9 mouse cellular contexts compared by ENCODE assay signal in the genomic region with DNA sequence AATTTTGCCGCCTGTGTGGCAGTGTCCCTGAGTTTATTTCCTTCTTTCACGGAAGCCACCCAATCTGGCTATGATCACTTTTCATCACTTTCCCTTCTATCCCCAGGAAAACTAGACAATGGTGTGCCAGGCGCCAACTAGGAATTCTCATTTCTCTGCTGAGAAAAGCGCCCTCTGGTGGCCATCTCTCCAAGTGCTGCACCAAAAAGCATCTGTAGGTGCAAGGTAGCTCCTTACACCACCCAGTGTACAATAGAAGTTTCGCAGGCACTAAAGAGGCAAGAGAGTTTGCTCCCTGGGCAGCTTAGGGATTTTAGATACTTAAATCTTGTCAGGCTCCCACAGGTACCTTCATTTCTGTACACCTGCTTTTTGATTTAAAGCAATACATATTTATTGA. TPM values are rescaled to one million over a fixed set of nuclear protein-coding genes. Genes with fewer than 3 reads are reported as not detected.
DNase-seq lines count a peak whose midpoint lies in the region; ATAC-seq and TF ChIP-seq lines count a peak whose summit lies in the region.
"Had no signal": no experiment of that assay in that cellular context is flagged by ENCODE, and none has a peak within 500 bp of the region (broad histone marks: within the 10 kb centered on the region; RNA-seq: fewer than 3 reads in every experiment).

No protein-coding gene starts in this region.

- peak; percentile 62 for TF ChIP-seq RAD21 in CH12.LX (IDR thresholded peaks at IDR 0.05; ENCODE audit: low read depth, low read length)

- no peaks in the 10 kb centered on the region for H3K79me2 ChIP-seq in CH12.LX (replicated peaks; ENCODE audit: control insufficient read depth, extremely low read depth, insufficient read depth, poor library complexity, severe bottlenecking)

- 7% methylated on average over 5 of the region's 5 CpGs for WGBS in embryonic facial prominence, embryonic 15.5 days
- WGBS in heart, embryonic 13.5 days: 11% methylated on average over 5 of the region's 5 CpGs
- 7% methylated on average over 5 of the region's 5 CpGs for WGBS in lung, embryonic 15.5 days

- H3K4me2 ChIP-seq in CH12.LX (ENCODE audit: insufficient read depth, low read depth, poor library complexity, severe bottlenecking): no peak overlapping the region
- H3K4me2 ChIP-seq in embryonic facial prominence, embryonic 15.5 days (replicated peaks): no peak overlapping the region
- no peak overlapping the region for H3K4me2 ChIP-seq in heart, embryonic 13.5 days
- no peak overlapping the region for H3K4me2 ChIP-seq in lung, embryonic 15.5 days
- H3K4me2 ChIP-seq: liver, embryonic 15.5 days had no signal

- H3K4me3 ChIP-seq in CH12.LX (replicated peaks in 1 of 3; ENCODE audit: low read depth in 2 of 3, low read length in 2 of 3, poor library complexity in 1 of 3): no peak overlapping the region
- no peak overlapping the region for H3K4me3 ChIP-seq in bone marrow macrophage, adult 2 months (ENCODE audit: insufficient read depth, low read length)
- H3K4me3 ChIP-seq in embryonic facial prominence, embryonic 15.5 days (replicated peaks): no peak overlapping the region
- no peak overlapping the region for H3K4me3 ChIP-seq in heart, embryonic 13.5 days
- H3K4me3 ChIP-seq in lung, embryonic 15.5 days: no peak overlapping the region
- H3K4me3 ChIP-seq: liver, embryonic 15.5 days had no signal

- no peaks in the 10 kb centered on the region for H3K9me3 ChIP-seq in CH12.LX (replicated peaks; ENCODE audit: low read length)
- no peaks in the 10 kb centered on the region for H3K9me3 ChIP-seq in embryonic facial prominence, embryonic 15.5 days (replicated peaks)
- no peaks in the 10 kb centered on the region for H3K9me3 ChIP-seq in heart, embryonic 13.5 days
- H3K9me3 ChIP-seq in lung, embryonic 15.5 days: no peaks in the 10 kb centered on the region
- H3K9me3 ChIP-seq: liver, embryonic 15.5 days had no signal

- H3K9ac ChIP-seq in CH12.LX (ENCODE audit: insufficient read depth, low read depth): no peak overlapping the region
- H3K9ac ChIP-seq in embryonic facial prominence, embryonic 15.5 days: no peak overlapping the region
- no peak overlapping the region for H3K9ac ChIP-seq in heart, embryonic 13.5 days
- H3K9ac ChIP-seq in lung, embryonic 15.5 days: no peak overlapping the region
- H3K9ac ChIP-seq: liver, embryonic 15.5 days had no signal

- H3K27ac ChIP-seq in CH12.LX (ENCODE audit: insufficient read depth, low read depth): no peak overlapping the region
- no peak overlapping the region for H3K27ac ChIP-seq in bone marrow macrophage, adult 2 months (ENCODE audit: insufficient read depth, low read depth, low read length)
- H3K27ac ChIP-seq in embryonic facial prominence, embryonic 15.5 days (replicated peaks): peak overlapping the region; percentile 52; the same call in 1 of the 2 replicates
- peak overlapping the region; percentile 41; the same call in 1 of the 2 replicates for H3K27ac ChIP-seq in heart, embryonic 13.5 days (replicated peaks)
- 0 out of 2 replicates have a peak overlapping the region, but pooled peaks have one; percentile 30 for H3K27ac ChIP-seq in lung, embryonic 15.5 days
- H3K27ac ChIP-seq: liver, embryonic 15.5 days had no signal

- H3K4me1 ChIP-seq in CH12.LX (ENCODE audit: control insufficient read depth in 1 of 2, insufficient read depth in 2 of 2): 0 out of 4 replicates have a peak, but pooled peaks cover 0 to 3% of the 10 kb centered on the region in 2 experiments
- H3K4me1 ChIP-seq in bone marrow macrophage, adult 2 months (ENCODE audit: control insufficient read depth, insufficient read depth, low read length): peaks cover 15% of the 10 kb centered on the region
- peaks cover 45% of the 10 kb centered on the region for H3K4me1 ChIP-seq in embryonic facial prominence, embryonic 15.5 days
- peaks cover 38% of the 10 kb centered on the region for H3K4me1 ChIP-seq in heart, embryonic 13.5 days
- peaks cover 31% of the 10 kb centered on the region for H3K4me1 ChIP-seq in lung, embryonic 15.5 days

- no peak for ATAC-seq in embryonic facial prominence, embryonic 15.5 days (ENCODE audit: insufficient number of reproducible peaks, low FRiP score, low TSS enrichment, low read depth)
- no peak for ATAC-seq in heart, embryonic 13.5 days (ENCODE audit: extremely low read depth, insufficient number of reproducible peaks, low FRiP score, low TSS enrichment)
- ATAC-seq in lung, embryonic 15.5 days (ENCODE audit: borderline replicate concordance, extremely low read depth, low FRiP score, low TSS enrichment): no peak

- no peak for TF ChIP-seq POLR2A in CH12.LX (IDR thresholded peaks at IDR 0.05; ENCODE audit: low read depth, low read length)
- TF ChIP-seq POLR2A in bone marrow macrophage, adult 2 months (IDR thresholded peaks at IDR 0.05; ENCODE audit: borderline replicate concordance, low read depth, low read length): no peak

- peak; percentile 83 for DNase-seq in CH12.LX (ENCODE audit: extremely low read depth)
- DNase-seq in layer of hippocampus, adult 11-12 months (ENCODE audit: low spot score): peak; percentile 93
- peak; percentile 83 for DNase-seq in ovary, postnatal 36 days (ENCODE audit: low spot score)
- peak; percentile 87 for DNase-seq in thymus, postnatal 14 days

- peaks cover 9 to 17% of the 10 kb centered on the region in 2 experiments for H3K36me3 ChIP-seq in CH12.LX (replicated peaks in 1 of 2; ENCODE audit: control insufficient read depth in 1 of 2, insufficient read depth in 1 of 2, low read length in 1 of 2)
- peaks cover 48% of the 10 kb centered on the region for H3K36me3 ChIP-seq in embryonic facial prominence, embryonic 15.5 days
- peaks cover 67% of the 10 kb centered on the region for H3K36me3 ChIP-seq in heart, embryonic 13.5 days
- H3K36me3 ChIP-seq in lung, embryonic 15.5 days: peaks cover 52% of the 10 kb centered on the region

- peaks cover 2% of the 10 kb centered on the region for H3K27me3 ChIP-seq in CH12.LX (replicated peaks)
- no peaks in the 10 kb centered on the region for H3K27me3 ChIP-seq in embryonic facial prominence, embryonic 15.5 days
- H3K27me3 ChIP-seq in heart, embryonic 13.5 days (replicated peaks): no peaks in the 10 kb centered on the region
- no peaks in the 10 kb centered on the region for H3K27me3 ChIP-seq in lung, embryonic 15.5 days

- peak; percentile 93 to 99 for TF ChIP-seq CTCF in CH12.LX (conservative IDR thresholded peaks at IDR 0.05 in 1 of 2, IDR thresholded peaks at IDR 0.05 in 1 of 2; ENCODE audit: low read depth in 2 of 2, low read length in 2 of 2)
- peak; percentile 88 for TF ChIP-seq CTCF in bone marrow macrophage, adult 2 months (IDR thresholded peaks at IDR 0.05; ENCODE audit: low read depth, low read length)

- in situ Hi-C loops in CH12.LX (cut with MboI; ENCODE audit: low pct_ligation_motif_present, low pct_unique_long_range_greater_than_20kb, low sequenced_read_pairs): no loop called here

- no peak for TF ChIP-seq EP300 in CH12.LX (IDR thresholded peaks at IDR 0.05; ENCODE audit: low read length)

- dilution Hi-C loops in CH12.LX (cut with MboI; ENCODE audit: extremely low pct_ligation_motif_present, extremely low pct_unique_long_range_greater_than_20kb, low sequenced_read_pairs): no loop called here

RNA-seq across cellular contexts. Expression of a gene that starts 9.5 kb away (rescaled TPM):
- total RNA-seq in CH12.LX (2012; rRNA removed): 2.6 and 4.3 TPM in 2 replicates
- total RNA-seq in CH12.LX (2014; rRNA removed): 3.8 and 5.2 TPM in 2 replicates
- polyA plus RNA-seq in CH12.LX (2012; ENCODE audit: insufficient read length, low read depth): 4.6 and 6.2 TPM in 2 replicates
- polyA plus RNA-seq in bone marrow macrophage, adult 2 months (2012; ENCODE audit: insufficient read depth, insufficient read length, missing spikeins): 4.6 and 7.5 TPM in 2 replicates
- 19.6 and 21.3 TPM in 2 replicates for polyA plus RNA-seq in embryonic facial prominence, embryonic 15.5 days (2015; fragmentation: Nextera tagmentation; extraction: Ambion mirVana)
- 8.9 and 10.3 TPM in 2 replicates for polyA plus RNA-seq in heart, embryonic 13.5 days (2015; fragmentation: Nextera tagmentation; extraction: Ambion mirVana)
- polyA plus RNA-seq in lung, embryonic 15.5 days (2015; fragmentation: Nextera tagmentation; extraction: Ambion mirVana): 12.5 and 17.3 TPM in 2 replicates

RNA-seq across cellular contexts. Expression of a gene that starts 10.6 kb away (rescaled TPM):
- total RNA-seq in CH12.LX (2012; rRNA removed) (67.8 and 74.4 TPM in 2 replicates), CH12.LX (2014; rRNA removed) (33.6 and 34.1 TPM in 2 replicates)
- 37.1 and 46.9 TPM in 2 replicates for polyA plus RNA-seq in CH12.LX (2012; ENCODE audit: insufficient read length, low read depth)
- polyA plus RNA-seq in bone marrow macrophage, adult 2 months (2012; ENCODE audit: insufficient read depth, insufficient read length, missing spikeins): 125 TPM in 2 replicates
- polyA plus RNA-seq in embryonic facial prominence, embryonic 15.5 days (2015; fragmentation: Nextera tagmentation; extraction: Ambion mirVana): 224 and 226 TPM in 2 replicates
- 199 and 223 TPM in 2 replicates for polyA plus RNA-seq in heart, embryonic 13.5 days (2015; fragmentation: Nextera tagmentation; extraction: Ambion mirVana)
- polyA plus RNA-seq in lung, embryonic 15.5 days (2015; fragmentation: Nextera tagmentation; extraction: Ambion mirVana): 186 and 195 TPM in 2 replicates

RNA-seq across cellular contexts. Expression of a gene that starts 12.4 kb away (rescaled TPM):
- total RNA-seq in CH12.LX (2012; rRNA removed) (0.34 TPM in 1 of 2 replicates, not detected in the other), CH12.LX (2014; rRNA removed) (not detected in 2 replicates)
- polyA plus RNA-seq in CH12.LX (2012; ENCODE audit: insufficient read length, low read depth): 0.55 TPM in 1 of 2 replicates, not detected in the other
- polyA plus RNA-seq in bone marrow macrophage, adult 2 months (2012; ENCODE audit: insufficient read depth, insufficient read length, missing spikeins): 751 and 791 TPM in 2 replicates
- polyA plus RNA-seq in embryonic facial prominence, embryonic 15.5 days (2015; fragmentation: Nextera tagmentation; extraction: Ambion mirVana): 1,010 and 1,093 TPM in 2 replicates
- polyA plus RNA-seq in heart, embryonic 13.5 days (2015; fragmentation: Nextera tagmentation; extraction: Ambion mirVana): 370 and 426 TPM in 2 replicates
- 552 and 585 TPM in 2 replicates for polyA plus RNA-seq in lung, embryonic 15.5 days (2015; fragmentation: Nextera tagmentation; extraction: Ambion mirVana)

RNA-seq across cellular contexts. Expression of a gene that starts 20.4 kb away (rescaled TPM):
- 0.34 and 0.64 TPM in 2 replicates for total RNA-seq in CH12.LX (2012; rRNA removed)
- total RNA-seq in CH12.LX (2014; rRNA removed): 0.14 and 0.55 TPM in 2 replicates
- 0.63 and 0.74 TPM in 2 replicates for polyA plus RNA-seq in CH12.LX (2012; ENCODE audit: insufficient read length, low read depth)
- polyA plus RNA-seq in bone marrow macrophage, adult 2 months (2012; ENCODE audit: insufficient read depth, insufficient read length, missing spikeins): 0.17 TPM in 1 of 2 replicates, not detected in the other
- 14.3 and 16.5 TPM in 2 replicates for polyA plus RNA-seq in embryonic facial prominence, embryonic 15.5 days (2015; fragmentation: Nextera tagmentation; extraction: Ambion mirVana)
- 2.4 and 2.9 TPM in 2 replicates for polyA plus RNA-seq in heart, embryonic 13.5 days (2015; fragmentation: Nextera tagmentation; extraction: Ambion mirVana)
- polyA plus RNA-seq in lung, embryonic 15.5 days (2015; fragmentation: Nextera tagmentation; extraction: Ambion mirVana): 5.0 TPM in 2 replicates

RNA-seq across cellular contexts. Expression of a gene that starts 21.7 kb away (rescaled TPM):
- total RNA-seq in CH12.LX (2012; rRNA removed) (4.5 and 5.4 TPM in 2 replicates), CH12.LX (2014; rRNA removed) (3.4 and 4.3 TPM in 2 replicates)
- 7.3 and 7.4 TPM in 2 replicates for polyA plus RNA-seq in CH12.LX (2012; ENCODE audit: insufficient read length, low read depth)
- not detected in 2 replicates for polyA plus RNA-seq in bone marrow macrophage, adult 2 months (2012; ENCODE audit: insufficient read depth, insufficient read length, missing spikeins)
- 6.1 TPM in 2 replicates for polyA plus RNA-seq in embryonic facial prominence, embryonic 15.5 days (2015; fragmentation: Nextera tagmentation; extraction: Ambion mirVana)
- 2.8 and 3.6 TPM in 2 replicates for polyA plus RNA-seq in heart, embryonic 13.5 days (2015; fragmentation: Nextera tagmentation; extraction: Ambion mirVana)
- polyA plus RNA-seq in lung, embryonic 15.5 days (2015; fragmentation: Nextera tagmentation; extraction: Ambion mirVana): 3.7 and 4.8 TPM in 2 replicates

Comparison
In these comparisons a context has a peak if more than half of its experiments do, and no peak if none do; other contexts are left out.
1. H3K27ac ChIP-seq: peak in embryonic facial prominence, embryonic 15.5 days (single experiment), heart, embryonic 13.5 days (single experiment) and lung, embryonic 15.5 days (single experiment); none in CH12.LX (single experiment) and bone marrow macrophage, adult 2 months (single experiment).
2. RNA of a gene that starts 12.4 kb away (polyA plus RNA-seq): 1,010 to 1,093 TPM in embryonic facial prominence, embryonic 15.5 days, 751 to 791 TPM in bone marrow macrophage, adult 2 months, 552 to 585 TPM in lung, embryonic 15.5 days and 370 to 426 TPM in heart, embryonic 13.5 days; 0.55 TPM in CH12.LX; every median in the first group is over 100 times any median in the second.
3. Peak in every context shown above with its lines, with median percentiles within 50 percentile points of each other: DNase-seq.